Mouse (Mus musculus): ENCODE data around the gene Golga2.

Golga2 gene

GRCm38 (mm10) chr2:32287334-32287840, at the start of gene Golga2:
Gene Golga2, plus strand, starts transcription at chr2:32287384.
- DNase-seq (ENCODE audit: inconsistent age in 2 of 2, low spot score in 1 of 2), result no peak

- no peak for DNase-seq (ENCODE audit: inconsistent age in 2 of 2, low spot score in 1 of 2)
Observed at GRCm38 (mm10) chr2:32237571-32237970, 49.6 kb upstream of the Golga2 start.

GRCm38 (mm10) chr2:32238708-32239435, 48.3 kb upstream of the Golga2 start:
- DNase-seq (ENCODE audit: inconsistent age in 2 of 2, low spot score in 1 of 2), result no peak

GRCm38 (mm10) chr2:32240591-32240990, 46.6 kb upstream of the Golga2 start:
- DNase-seq (ENCODE audit: inconsistent age in 2 of 2, low spot score in 1 of 2), result no peak

GRCm38 (mm10) chr2:32242986-32243385, 44.2 kb upstream of the Golga2 start:
- DNase-seq (ENCODE audit: inconsistent age in 2 of 2, low spot score in 1 of 2), result no peak

- DNase-seq (ENCODE audit: inconsistent age in 2 of 2, low spot score in 1 of 2), result peak in 1 of 2 experiments; percentile 80
Observed at GRCm38 (mm10) chr2:32246741-32247140, 40.4 kb upstream of the Golga2 start.

- peak; percentile 55 to 86 for DNase-seq (ENCODE audit: inconsistent age in 2 of 2, low spot score in 1 of 2)
Observed at GRCm38 (mm10) chr2:32248377-32249361, 38.5 kb upstream of the Golga2 start.

GRCm38 (mm10) chr2:32251791-32252527, 35.2 kb upstream of the Golga2 start:
- peak in 1 of 2 experiments; percentile 66 for DNase-seq (ENCODE audit: inconsistent age in 2 of 2, low spot score in 1 of 2)

- DNase-seq (ENCODE audit: inconsistent age in 2 of 2, low spot score in 1 of 2), result no peak
Observed at GRCm38 (mm10) chr2:32252658-32253057, 34.5 kb upstream of the Golga2 start.

GRCm38 (mm10) chr2:32253352-32253751, 33.8 kb upstream of the Golga2 start:
- DNase-seq (ENCODE audit: inconsistent age in 2 of 2, low spot score in 1 of 2), result peak in 1 of 2 experiments; percentile 53

- peak in 1 of 2 experiments; percentile 47 for DNase-seq (ENCODE audit: inconsistent age in 2 of 2, low spot score in 1 of 2)
Observed at GRCm38 (mm10) chr2:32254563-32254962, 32.6 kb upstream of the Golga2 start.

GRCm38 (mm10) chr2:32256273-32256672, 30.9 kb upstream of the Golga2 start:
- DNase-seq (ENCODE audit: inconsistent age in 2 of 2, low spot score in 1 of 2), result no peak

GRCm38 (mm10) chr2:32258887-32259533, 28.2 kb upstream of the Golga2 start:
- DNase-seq (ENCODE audit: inconsistent age in 2 of 2, low spot score in 1 of 2), result peak in 1 of 2 experiments; percentile 62

GRCm38 (mm10) chr2:32259657-32260417, 27.3 kb upstream of the Golga2 start, which contains the start of gene Uck1:
Gene Uck1, minus strand, starts transcription at chr2:32260159.
- DNase-seq (ENCODE audit: inconsistent age in 2 of 2, low spot score in 1 of 2), result peak; percentile 95 to 98

- peak in 1 of 2 experiments; percentile 82 for DNase-seq (ENCODE audit: inconsistent age in 2 of 2, low spot score in 1 of 2)
Observed at GRCm38 (mm10) chr2:32260635-32261034, 26.5 kb upstream of the Golga2 start.

GRCm38 (mm10) chr2:32275823-32276222, 11.4 kb upstream of the Golga2 start:
- no peak for DNase-seq (ENCODE audit: inconsistent age in 2 of 2, low spot score in 1 of 2)

GRCm38 (mm10) chr2:32282289-32282688, 4.9 kb upstream of the Golga2 start:
- no peak for DNase-seq (ENCODE audit: inconsistent age in 2 of 2, low spot score in 1 of 2)

GRCm38 (mm10) chr2:32282727-32283126, 4.5 kb upstream of the Golga2 start:
- peak; percentile 85 to 95 for DNase-seq (ENCODE audit: inconsistent age in 2 of 2, low spot score in 1 of 2)

GRCm38 (mm10) chr2:32283986-32284385, 3.2 kb upstream of the Golga2 start:
- DNase-seq (ENCODE audit: inconsistent age in 2 of 2, low spot score in 1 of 2), result no peak
